Mouse (Mus musculus) embryonic facial prominence, embryonic 12.5 days (tissue): ENCODE measurements around the gene Slc35b1. TPM values are rescaled to one million over a fixed set of nuclear protein-coding genes. Genes with fewer than 3 reads are reported as not detected.

Source experiments
- ATAC-seq: fragments of 200-750 bp; cut with Nextera tagmentation; 2 replicates; pipeline ENCODE4 v1.8.0; 2017; ENCODE audit not compliant: insufficient number of reproducible peaks, insufficient read depth, low FRiP score, low TSS enrichment
- H3K27ac ChIP-seq: fragments of 300-500 bp; sonication (generic); 2 replicates; pipeline ENCODE4 v1.5.1; 2016; ENCODE audit warnings: mild to moderate bottlenecking
- H3K27me3 ChIP-seq: fragments of 300-500 bp; sonication (generic); 2 replicates; pipeline ENCODE4 v1.6.1; 2016; ENCODE audit warnings: mild to moderate bottlenecking, moderate library complexity
- H3K36me3 ChIP-seq: fragments of 300-500 bp; sonication (generic); 2 replicates; pipeline ENCODE4 v1.6.1; 2016; ENCODE audit warnings: mild to moderate bottlenecking
- H3K4me1 ChIP-seq: fragments of 300-500 bp; sonication (generic); 2 replicates; pipeline ENCODE4 v1.6.1; 2016
- H3K4me2 ChIP-seq: fragments of 300-500 bp; sonication (generic); replicated peaks from 2 replicates; pipeline ENCODE4 v1.6.1; 2016; ENCODE audit warnings: mild to moderate bottlenecking, moderate library complexity
- H3K4me3 ChIP-seq: fragments of 300-500 bp; sonication (generic); 2 replicates; pipeline ENCODE4 v1.5.1; 2016; ENCODE audit warnings: mild to moderate bottlenecking
- H3K9ac ChIP-seq: fragments of 300-500 bp; sonication (generic); 2 replicates; pipeline ENCODE4 v1.6.1; 2016; ENCODE audit warnings: mild to moderate bottlenecking, moderate library complexity
- H3K9me3 ChIP-seq: fragments of 300-500 bp; sonication (generic); 2 replicates; pipeline ENCODE4 v1.6.1; 2016; ENCODE audit warnings: mild to moderate bottlenecking, moderate library complexity
- WGBS: fragments of 180-500 bp; shearing (Covaris S2); methylation state at CpG from one replicate; pipeline ENCODE4 v1.1.7; 2016; 5-methylcytosine and 5-hydroxymethylcytosine counted together
- polyA plus RNA-seq: library from polyadenylated mRNA; unstranded; fragments of >200 nt; fragmentation: Nextera tagmentation; extraction: Ambion mirVana; gene quantifications from 2 replicates; pipeline ENCODE4 v1.2.1, GENCODE M21; 2016

Slc35b1 gene
- polyA plus RNA-seq, 1 experiment from 2014 or later = 117 TPM

DNA sequence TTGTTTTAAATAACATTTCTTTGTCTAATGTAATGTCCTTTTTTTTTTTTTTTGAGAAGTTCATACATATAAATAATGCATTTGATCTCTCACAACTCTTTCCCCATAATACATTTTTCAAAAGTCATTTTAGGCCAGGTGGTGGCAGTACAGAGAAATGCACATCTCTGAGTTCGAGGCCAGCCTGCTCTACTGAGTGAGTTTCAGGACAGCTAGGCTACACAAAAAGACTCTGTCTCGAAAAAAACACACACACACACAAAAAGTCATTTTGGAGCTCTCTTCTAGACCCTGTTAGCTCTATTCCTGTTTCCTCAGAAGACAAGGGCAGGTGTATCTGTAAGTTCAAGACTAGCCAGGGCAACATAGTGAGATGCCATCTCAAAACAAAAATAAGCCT, 31.8 kb upstream of the Slc35b1 start:
- 0 out of 2 replicates have a peak, but pooled peaks cover 9% of the 10 kb centered on the region for H3K4me1 ChIP-seq
- no peaks in the 10 kb centered on the region for H3K27me3 ChIP-seq
- H3K36me3 ChIP-seq = peaks cover 13% of the 10 kb centered on the region; the same call in 1 of the 2 replicates
- no peaks in the 10 kb centered on the region for H3K9me3 ChIP-seq
- H3K27ac ChIP-seq = no peak overlapping the region
- H3K4me3 ChIP-seq = no peak overlapping the region
- WGBS = 77% methylated on average over 2 of the region's 2 CpGs
- H3K4me2 ChIP-seq = no peak overlapping the region
- ATAC-seq = no peak
- no peak overlapping the region for H3K9ac ChIP-seq

DNA sequence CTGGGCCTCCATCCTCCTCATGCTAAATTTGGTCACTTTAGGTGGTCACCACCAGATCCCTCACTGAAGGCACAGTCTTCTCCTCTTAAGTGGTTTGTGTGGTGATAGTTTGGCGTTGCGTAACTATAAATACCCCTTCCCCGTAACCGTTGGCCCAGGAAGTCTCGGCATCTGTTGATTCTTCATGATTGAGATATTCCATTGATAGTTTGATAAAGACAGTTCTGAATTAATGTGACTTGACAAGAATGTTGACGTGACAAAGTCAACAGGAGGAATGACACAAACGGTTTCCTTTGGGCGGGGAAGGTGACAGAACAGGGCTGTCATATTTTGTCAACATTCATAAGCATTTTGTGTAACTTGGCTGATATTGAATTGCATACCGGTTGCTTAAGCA, 31.3 kb upstream of the Slc35b1 start:
- H3K4me2 ChIP-seq = no peak overlapping the region
- no peak overlapping the region for H3K27ac ChIP-seq
- no peaks in the 10 kb centered on the region for H3K9me3 ChIP-seq
- H3K27me3 ChIP-seq = no peaks in the 10 kb centered on the region
- H3K4me3 ChIP-seq = no peak overlapping the region
- H3K36me3 ChIP-seq = peaks cover 9% of the 10 kb centered on the region; the same call in 1 of the 2 replicates
- H3K4me1 ChIP-seq = 0 out of 2 replicates have a peak, but pooled peaks cover 9% of the 10 kb centered on the region
- no peak overlapping the region for H3K9ac ChIP-seq
- ATAC-seq = no peak
- WGBS = 91% methylated on average over 9 of the region's 9 CpGs

DNA sequence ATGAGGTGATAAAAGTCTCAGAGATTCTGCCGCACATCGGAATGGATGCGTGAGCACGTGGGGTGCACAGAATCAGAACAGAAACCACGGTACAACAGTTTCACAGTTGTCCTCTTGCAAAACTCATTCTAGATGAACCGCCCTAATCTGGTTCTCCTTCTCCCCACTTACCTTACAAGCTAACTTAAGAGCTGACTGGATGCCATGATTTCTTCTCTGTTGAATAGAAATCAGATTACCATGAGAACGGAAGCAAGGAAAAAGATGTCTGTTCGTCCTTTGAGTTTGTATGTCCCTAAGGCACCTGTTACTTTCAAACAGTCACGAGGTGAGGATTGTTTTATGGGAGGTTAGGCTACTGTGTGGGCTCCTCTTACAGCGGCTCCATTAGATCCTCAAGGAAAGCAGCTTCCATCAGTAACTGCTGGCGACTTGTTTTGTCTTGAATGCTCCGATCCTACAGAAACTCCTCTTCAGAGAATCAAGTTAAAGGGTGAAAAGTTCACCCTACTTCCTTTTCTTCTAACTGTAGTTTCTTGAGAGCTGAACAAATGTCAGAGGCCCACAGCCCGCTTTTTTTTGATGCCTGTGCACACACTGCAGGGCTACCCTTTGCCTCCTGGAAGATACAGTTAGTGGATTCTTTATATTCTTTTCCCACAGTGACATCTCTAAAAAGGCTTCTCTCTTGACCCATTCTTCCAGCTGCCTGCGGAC, 30.1 kb upstream of the Slc35b1 start:
- Histone ChIP-seq H3K4me2 (no peak overlapping the region), H3K27me3 (no peaks in the 10 kb centered on the region), H3K4me3 (no peak overlapping the region), H3K4me1 (peaks cover 9% of the 10 kb centered on the region; the same call in 1 of the 2 replicates), H3K9me3 (no peaks in the 10 kb centered on the region), H3K36me3 (no peaks in the 10 kb centered on the region), H3K27ac (no peak overlapping the region), H3K9ac (no peak overlapping the region)
- WGBS = 89% methylated on average over 14 of the region's 14 CpGs
- no peak for ATAC-seq

DNA sequence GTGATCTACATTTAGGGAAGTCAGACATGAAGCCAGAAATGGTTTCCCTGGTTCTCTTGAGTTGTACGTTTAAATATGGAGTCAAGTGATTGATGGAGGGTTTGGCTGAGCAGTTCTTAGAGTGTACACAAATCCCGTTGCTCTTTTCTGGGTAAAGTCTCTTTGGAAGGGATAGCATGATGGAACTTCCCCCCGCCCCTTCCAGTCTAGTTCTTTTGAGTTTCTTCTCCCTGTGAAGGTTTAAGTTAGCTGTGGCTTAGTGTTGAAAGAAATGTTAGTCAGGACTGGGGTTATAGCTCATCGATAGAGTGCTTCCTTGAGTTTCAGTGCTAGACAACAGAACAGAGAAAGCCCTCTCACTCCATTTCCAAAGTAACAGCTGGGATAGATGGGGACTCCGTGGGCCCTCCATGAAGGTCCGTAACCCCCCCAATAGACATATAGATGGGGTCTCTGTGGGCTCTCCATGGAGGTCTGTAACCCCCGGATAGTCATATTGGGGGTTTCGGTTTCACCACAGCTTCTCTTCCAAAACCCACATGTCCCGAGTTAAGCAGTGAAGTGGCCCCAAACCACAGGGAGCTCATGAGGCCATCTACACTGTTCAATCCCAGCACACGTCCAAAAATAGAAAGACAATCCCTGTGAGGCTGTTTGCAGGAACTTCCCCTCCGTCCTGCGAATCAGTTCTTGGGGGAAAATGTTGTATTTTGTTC, 29.4 kb upstream of the Slc35b1 start:
- Histone ChIP-seq H3K9ac (no peak overlapping the region), H3K4me3 (no peak overlapping the region), H3K4me2 (no peak overlapping the region), H3K4me1 (peaks cover 9% of the 10 kb centered on the region; the same call in 1 of the 2 replicates), H3K27ac (no peak overlapping the region), H3K27me3 (no peaks in the 10 kb centered on the region), H3K9me3 (no peaks in the 10 kb centered on the region), H3K36me3 (no peaks in the 10 kb centered on the region)
- no peak for ATAC-seq
- WGBS = 90% methylated on average over 12 of the region's 12 CpGs

DNA sequence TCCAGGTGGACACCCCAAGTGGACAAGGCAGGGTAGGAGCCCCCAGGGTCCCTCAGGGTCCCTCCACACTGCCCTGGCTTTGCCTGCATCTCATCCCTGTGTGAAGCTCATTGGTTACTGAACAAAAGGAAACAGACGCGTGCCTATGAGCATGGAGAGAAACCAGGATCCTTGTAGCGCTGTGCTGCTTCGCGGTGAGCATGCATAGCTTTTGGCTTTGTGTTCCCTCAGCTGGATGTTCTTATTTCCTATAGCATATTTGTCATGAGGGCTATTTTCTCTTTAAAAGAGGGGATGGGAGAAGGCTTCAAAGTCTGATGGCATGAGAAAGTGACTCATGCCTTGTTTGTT, 28.9 kb upstream of the Slc35b1 start:
- Histone ChIP-seq H3K36me3 (no peaks in the 10 kb centered on the region), H3K4me3 (no peak overlapping the region), H3K9ac (no peak overlapping the region), H3K4me1 (peaks cover 9% of the 10 kb centered on the region; the same call in 1 of the 2 replicates), H3K4me2 (no peak overlapping the region), H3K27me3 (no peaks in the 10 kb centered on the region), H3K27ac (no peak overlapping the region), H3K9me3 (no peaks in the 10 kb centered on the region)
- no peak for ATAC-seq
- WGBS = 93% methylated on average over 5 of the region's 5 CpGs

DNA sequence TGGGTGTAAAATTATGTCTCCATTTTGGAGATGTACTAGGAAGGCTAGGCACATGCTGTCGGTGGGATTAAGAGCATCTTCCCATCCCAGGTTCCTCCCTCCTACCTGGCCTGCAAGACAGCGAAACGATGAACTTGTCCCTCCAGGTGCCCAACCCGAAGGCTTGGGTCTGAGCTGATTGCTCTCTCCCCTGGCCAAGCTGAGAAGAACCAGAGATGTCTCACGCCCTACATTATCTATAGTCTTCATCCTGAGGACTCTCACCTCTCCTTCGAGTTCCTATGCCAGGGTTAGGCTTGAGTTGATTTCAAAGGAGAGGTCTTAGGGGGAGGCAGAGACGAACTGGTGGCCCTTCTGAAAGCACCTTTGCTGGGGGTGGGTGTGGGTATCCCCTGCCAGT, 28.5 kb upstream of the Slc35b1 start:
- Histone ChIP-seq H3K36me3 (no peaks in the 10 kb centered on the region), H3K27me3 (no peaks in the 10 kb centered on the region), H3K4me2 (no peak overlapping the region), H3K27ac (peak overlapping the region; percentile 3; the same call in 1 of the 2 replicates), H3K4me3 (no peak overlapping the region), H3K4me1 (peaks cover 9% of the 10 kb centered on the region; the same call in 1 of the 2 replicates), H3K9ac (no peak overlapping the region), H3K9me3 (no peaks in the 10 kb centered on the region)
- 85% methylated on average over 7 of the region's 7 CpGs for WGBS
- no peak for ATAC-seq

DNA sequence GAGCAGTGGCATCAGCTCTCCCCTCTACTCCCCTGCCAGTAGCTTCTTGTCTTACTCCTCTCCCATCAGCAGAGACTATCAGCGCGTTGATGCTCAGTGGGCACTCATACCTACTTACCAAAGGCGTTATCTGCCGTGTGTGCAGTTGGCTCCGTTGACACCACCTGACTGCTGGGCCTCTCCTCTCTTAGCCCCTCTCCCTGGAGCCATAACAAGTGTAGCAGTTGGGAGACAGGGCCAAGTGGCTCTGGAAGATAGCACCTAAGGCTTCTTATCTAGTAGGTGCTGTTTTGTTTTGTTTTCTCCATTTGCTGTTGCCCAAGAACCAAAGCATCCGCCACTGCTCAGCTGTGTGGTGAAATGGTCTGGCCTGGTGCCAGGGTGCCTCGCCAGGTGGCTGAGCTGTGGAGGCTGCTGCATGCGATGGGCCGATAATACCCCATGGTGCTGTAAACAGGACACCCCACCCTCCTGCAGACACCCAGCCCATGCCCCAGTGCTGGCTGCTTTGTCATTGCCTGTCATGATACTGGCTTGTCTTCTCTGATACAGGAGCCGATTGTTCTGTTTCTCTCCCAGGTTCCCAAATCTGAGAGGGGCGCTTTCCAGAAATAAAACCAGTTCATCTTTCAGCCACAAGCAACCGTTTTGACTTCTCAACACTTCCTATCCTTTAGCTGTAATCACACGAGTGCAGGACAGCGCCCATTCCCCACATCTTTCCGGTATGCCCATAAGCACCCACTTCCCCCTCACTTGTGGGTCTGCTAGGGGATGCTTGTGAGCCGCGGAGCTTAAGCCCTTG, 27.8 kb upstream of the Slc35b1 start:
- no peak overlapping the region for H3K9ac ChIP-seq
- H3K4me1 ChIP-seq = peaks cover 9% of the 10 kb centered on the region; the same call in 1 of the 2 replicates
- no peaks in the 10 kb centered on the region for H3K9me3 ChIP-seq
- no peaks in the 10 kb centered on the region for H3K36me3 ChIP-seq
- peak; percentile 81 for ATAC-seq
- WGBS = 87% methylated on average over 17 of the region's 17 CpGs
- peak overlapping the region; percentile 3; the same call in 1 of the 2 replicates for H3K27ac ChIP-seq
- no peak overlapping the region for H3K4me3 ChIP-seq
- H3K4me2 ChIP-seq = no peak overlapping the region
- no peaks in the 10 kb centered on the region for H3K27me3 ChIP-seq

DNA sequence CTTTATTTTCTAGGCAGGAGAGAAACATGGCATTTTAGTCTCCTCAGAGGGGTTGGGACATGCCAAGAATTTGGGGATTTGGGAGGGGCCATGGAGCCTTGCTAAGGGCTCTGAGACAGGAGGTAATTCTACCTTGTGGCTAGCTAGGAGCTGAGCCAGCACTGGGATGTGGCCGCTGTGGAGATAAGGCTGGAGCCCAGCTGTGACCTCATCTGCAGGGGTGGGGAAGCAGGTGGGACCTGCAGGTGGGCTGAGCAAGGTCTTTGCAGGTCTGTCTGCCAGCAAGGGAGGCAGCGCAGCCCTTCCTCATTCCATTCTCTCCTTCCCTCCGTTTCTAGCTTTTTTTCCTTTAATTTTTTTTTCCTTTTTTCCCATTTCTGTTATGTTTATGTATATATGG, 26.2 kb upstream of the Slc35b1 start:
- Histone ChIP-seq H3K9me3 (no peaks in the 10 kb centered on the region), H3K9ac (no peak overlapping the region), H3K4me3 (no peak overlapping the region), H3K36me3 (no peaks in the 10 kb centered on the region), H3K27me3 (no peaks in the 10 kb centered on the region), H3K4me1 (peaks cover 9% of the 10 kb centered on the region; the same call in 1 of the 2 replicates), H3K4me2 (0 out of 2 replicates have a peak overlapping the region, but pooled peaks have one; percentile 5), H3K27ac (no peak overlapping the region)
- WGBS = 55% methylated on average over 3 of the region's 3 CpGs
- no peak for ATAC-seq

DNA sequence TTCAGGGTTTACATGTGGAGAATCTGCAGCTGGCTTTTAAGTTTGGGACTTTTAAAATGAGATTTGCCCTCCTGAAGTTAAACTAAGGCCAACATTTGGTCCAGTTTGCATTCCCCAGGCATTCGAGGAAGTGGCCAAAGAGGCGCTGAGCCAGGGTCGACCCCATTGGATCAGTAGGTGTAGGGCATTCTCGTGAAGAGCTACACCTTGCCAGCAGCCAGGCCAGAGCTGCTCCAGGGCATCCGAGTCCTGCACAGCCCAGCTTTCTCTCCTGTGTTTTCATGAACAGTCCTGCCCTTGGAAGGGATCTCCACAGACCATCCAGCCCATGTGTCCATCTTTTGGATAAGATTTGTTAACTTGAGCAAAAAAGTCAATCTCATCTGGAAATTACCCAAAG, 20.1 kb upstream of the Slc35b1 start:
- no peak overlapping the region for H3K9ac ChIP-seq
- H3K9me3 ChIP-seq = no peaks in the 10 kb centered on the region
- no peak for ATAC-seq
- H3K27me3 ChIP-seq = no peaks in the 10 kb centered on the region
- WGBS = 83% methylated on average over 5 of the region's 5 CpGs
- peaks cover 14% of the 10 kb centered on the region for H3K36me3 ChIP-seq
- no peak overlapping the region for H3K27ac ChIP-seq
- no peak overlapping the region for H3K4me2 ChIP-seq
- H3K4me3 ChIP-seq = no peak overlapping the region
- H3K4me1 ChIP-seq = 0 out of 2 replicates have a peak, but pooled peaks cover under 1% of the 10 kb centered on the region

DNA sequence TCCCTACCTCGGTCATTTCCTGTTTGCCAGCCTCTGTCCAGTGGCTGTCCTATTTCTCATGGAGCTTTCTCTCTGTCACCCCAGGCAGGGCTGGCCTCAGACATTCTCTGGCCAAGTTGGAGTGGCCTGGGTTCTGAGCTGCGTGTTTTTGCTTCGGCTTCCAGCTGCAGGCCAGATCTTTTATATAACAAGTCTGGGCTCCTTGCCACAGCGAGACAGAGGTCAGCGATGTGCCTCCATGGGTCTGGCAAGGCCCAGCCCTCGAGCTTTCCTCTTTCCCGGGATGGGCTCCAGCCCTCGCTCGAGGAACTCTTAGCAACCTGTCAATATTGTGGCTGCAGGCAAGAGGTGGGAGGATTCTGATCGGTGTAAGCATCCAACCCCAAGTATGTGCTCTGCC, 18.9 kb upstream of the Slc35b1 start:
- Histone ChIP-seq H3K4me3 (no peak overlapping the region), H3K4me2 (no peak overlapping the region), H3K27me3 (no peaks in the 10 kb centered on the region), H3K4me1 (no peaks in the 10 kb centered on the region), H3K27ac (no peak overlapping the region), H3K9me3 (no peaks in the 10 kb centered on the region), H3K36me3 (peaks cover 22% of the 10 kb centered on the region), H3K9ac (no peak overlapping the region)
- WGBS = 74% methylated on average over 10 of the region's 10 CpGs
- ATAC-seq = no peak

DNA sequence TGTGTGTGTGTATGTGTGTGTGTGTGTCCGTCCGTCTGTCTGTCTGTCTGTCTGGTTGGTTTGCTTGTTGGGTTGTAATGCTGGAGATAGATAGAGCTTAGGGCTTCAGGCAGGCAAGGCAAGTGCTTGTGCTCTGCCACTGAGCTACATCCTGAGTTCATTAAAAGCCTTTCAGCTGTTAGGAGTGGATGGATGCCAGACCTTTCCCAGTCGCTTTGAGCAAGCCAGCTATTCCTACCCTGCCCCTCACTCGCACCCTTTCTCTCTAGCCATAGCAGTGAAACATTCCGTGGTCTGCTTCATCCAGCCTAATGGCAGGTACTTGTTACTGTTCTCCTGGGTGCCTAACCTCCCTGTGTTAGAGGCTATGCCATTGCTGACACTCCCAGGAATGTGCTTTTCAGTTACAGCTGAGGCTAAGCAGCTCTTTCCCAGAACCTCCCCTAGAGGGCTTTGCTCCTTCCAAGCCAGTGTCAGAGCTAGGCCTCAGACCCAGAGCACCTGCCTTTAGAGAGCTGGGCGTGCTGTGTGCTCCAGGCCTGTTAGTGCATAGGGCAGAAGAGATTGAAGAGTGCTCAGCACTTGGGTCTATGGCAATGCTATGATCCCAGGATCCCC, 18.1 kb upstream of the Slc35b1 start:
- H3K9ac ChIP-seq = no peak overlapping the region
- H3K4me1 ChIP-seq = no peaks in the 10 kb centered on the region
- no peak for ATAC-seq

More for the DNA sequence above, 18.1 kb upstream of the Slc35b1 start:
- Histone ChIP-seq H3K36me3 (peaks cover 24% of the 10 kb centered on the region), H3K4me3 (no peak overlapping the region), H3K9me3 (no peaks in the 10 kb centered on the region), H3K27me3 (no peaks in the 10 kb centered on the region), H3K27ac (no peak overlapping the region), H3K4me2 (no peak overlapping the region)
- WGBS = 82% methylated on average over 6 of the region's 6 CpGs
